Mouse (Mus musculus): ENCODE results near the gene Nln. TPM values are rescaled to one million over a fixed set of nuclear protein-coding genes. Genes with fewer than 3 reads are reported as not detected.

Gene Nln
- total RNA-seq (2021): 1 to 10 TPM; 6.7 to 7.3 TPM
- long read RNA-seq, experiment 1, full-length matches to known transcripts: 9 of 10 reads
- long read RNA-seq, experiment 1, partial matches to known transcripts: 0 of 10 reads
- long read RNA-seq, experiment 1, other reads (novel, unspliced or antisense): 1 of 10 reads
- long read RNA-seq, experiment 2, full-length matches to known transcripts: 10 of 15 reads
- long read RNA-seq, experiment 2, partial matches to known transcripts: 2 of 15 reads
- long read RNA-seq, experiment 2, other reads (novel, unspliced or antisense): 3 of 15 reads

GRCm38 (mm10) chr13:104109288-104109815 lies at the start of gene Nln, which contains the start of gene Sgtb:
Nln (minus strand) TSS chr13:104109614.
Sgtb (plus strand) TSS chr13:104109741.
- peak; percentile 94 for DNase-seq
- TF ChIP-seq CTCF (IDR thresholded peaks at IDR 0.05): no peak
- Histone ChIP-seq H3K4me3 (peak within 1 kb of the TSS; percentile 80), H3K27ac (peak within 1 kb of the TSS; percentile 92)
- intact Hi-C loops (cut with DNase I): no loop called here

GRCm38 (mm10) chr13:104155686-104156085 lies 46.3 kb upstream of the Nln start:
- DNase-seq: no peak
- no peak for TF ChIP-seq CTCF (IDR thresholded peaks at IDR 0.05)
- intact Hi-C loops (cut with DNase I): no loop called here
- Histone ChIP-seq H3K27ac (no peak overlapping the region), H3K4me3 (no peak overlapping the region)

GRCm38 (mm10) chr13:104155106-104155505 lies 45.7 kb upstream of the Nln start:
- Histone ChIP-seq H3K27ac (no peak overlapping the region), H3K4me3 (no peak overlapping the region)
- intact Hi-C loops (cut with DNase I): no loop called here
- no peak for DNase-seq
- TF ChIP-seq CTCF (IDR thresholded peaks at IDR 0.05): no peak

GRCm38 (mm10) chr13:104154180-104154579 lies 44.8 kb upstream of the Nln start:
- TF ChIP-seq CTCF (IDR thresholded peaks at IDR 0.05): no peak
- intact Hi-C loops (cut with DNase I): no loop called here
- no peak overlapping the region for H3K4me3 ChIP-seq
- no peak for DNase-seq
- H3K27ac ChIP-seq: no peak overlapping the region

- intact Hi-C loops (cut with DNase I): no loop called here
- no peak for DNase-seq
- TF ChIP-seq CTCF (IDR thresholded peaks at IDR 0.05): no peak
- H3K27ac ChIP-seq: no peak overlapping the region
- H3K4me3 ChIP-seq: no peak overlapping the region
Measured at GRCm38 (mm10) chr13:104145646-104146045, 36.2 kb upstream of the Nln start.

- intact Hi-C loops (cut with DNase I): no loop called here
- DNase-seq: no peak
- TF ChIP-seq CTCF (IDR thresholded peaks at IDR 0.05): no peak
- H3K4me3 ChIP-seq: no peak overlapping the region
- H3K27ac ChIP-seq: no peak overlapping the region
Measured at GRCm38 (mm10) chr13:104144871-104145270, 35.5 kb upstream of the Nln start.

- Histone ChIP-seq H3K4me3 (peak overlapping the region; percentile 66), H3K27ac (peak overlapping the region; percentile 60)
- intact Hi-C loops (cut with DNase I): no loop called here
- peak; percentile 84 for TF ChIP-seq CTCF (IDR thresholded peaks at IDR 0.05)
- DNase-seq: peak; percentile 75
Measured at GRCm38 (mm10) chr13:104139369-104140209, 30.2 kb upstream of the Nln start.

- TF ChIP-seq CTCF (IDR thresholded peaks at IDR 0.05): no peak
- intact Hi-C loops (cut with DNase I): no loop called here
Measured at GRCm38 (mm10) chr13:104134510-104135085, 25.2 kb upstream of the Nln start.

GRCm38 (mm10) chr13:104132561-104132960 lies 23.1 kb upstream of the Nln start:
- H3K4me3 ChIP-seq: no peak overlapping the region
- no peak for TF ChIP-seq CTCF (IDR thresholded peaks at IDR 0.05)
- intact Hi-C loops (cut with DNase I): no loop called here
- DNase-seq: no peak
- no peak overlapping the region for H3K27ac ChIP-seq

More at GRCm38 (mm10) chr13:104134510-104135085, 25.2 kb upstream of the Nln start:
- no peak overlapping the region for H3K27ac ChIP-seq
- no peak overlapping the region for H3K4me3 ChIP-seq
- DNase-seq: no peak

GRCm38 (mm10) chr13:104123662-104124381 lies 14.4 kb upstream of the Nln start:
- TF ChIP-seq CTCF (IDR thresholded peaks at IDR 0.05): no peak
- DNase-seq: no peak
- intact Hi-C loops (cut with DNase I): no loop called here
- no peak overlapping the region for H3K27ac ChIP-seq
- H3K4me3 ChIP-seq: no peak overlapping the region

- H3K27ac ChIP-seq: no peak overlapping the region
- DNase-seq: no peak
- intact Hi-C loops (cut with DNase I): no loop called here
- no peak for TF ChIP-seq CTCF (IDR thresholded peaks at IDR 0.05)
- H3K4me3 ChIP-seq: peak overlapping the region; percentile 33
Measured at GRCm38 (mm10) chr13:104122078-104122840, 12.8 kb upstream of the Nln start.
